Mouse (Mus musculus): ENCODE measurements at regions not wholly inside any gene's neighbourhood (a gene's known extent, or its start where the extent isn't known, plus 50 kb on each side); places are given as distances from the start of the nearest gene placed in this dataset.

- TF ChIP-seq POLR2A (IDR thresholded peaks at IDR 0.05; ENCODE audit: insufficient read depth, low read length) (no peak), CTCF (IDR thresholded peaks at IDR 0.05; ENCODE audit: low read depth, low read length) (no peak)
Measured at GRCm38 (mm10) chr5:64690148-64690547, 113.0 kb upstream of the Klf3 start.

All from ES-Bruce4 (cell line).